Mouse (Mus musculus) MEL-GATA-1-ER (cell line): Measurements from ENCODE around the gene Zfp367.

Experiments
- DNase-seq: peaks from one replicate; pipeline ENCODE4 v3.0.0-alpha.2; 2012; ENCODE audit warnings: low read depth; ENCODE audit errors: extremely low read depth

The Zfp367 gene

DNA sequence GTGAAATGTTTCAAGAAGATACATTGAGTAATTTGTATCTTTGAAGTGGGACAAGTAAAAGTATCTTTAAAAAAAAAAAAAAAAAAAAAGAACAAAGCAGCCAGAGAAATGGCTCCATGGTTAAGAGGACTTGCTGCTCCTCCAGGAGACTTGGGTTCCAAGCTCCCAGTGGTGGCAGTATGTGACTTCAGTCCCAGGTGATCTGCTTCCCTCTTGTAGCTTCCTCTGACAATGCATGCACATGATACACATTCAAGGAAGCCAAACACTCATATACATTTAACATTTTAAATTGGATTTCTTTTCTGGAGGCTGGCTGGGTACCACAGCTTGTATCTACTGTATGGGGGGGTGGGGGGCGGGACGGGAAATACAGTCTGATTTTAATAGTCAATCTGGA, 1.6 kb upstream of the Zfp367 start:
- DNase-seq = no peak

DNA sequence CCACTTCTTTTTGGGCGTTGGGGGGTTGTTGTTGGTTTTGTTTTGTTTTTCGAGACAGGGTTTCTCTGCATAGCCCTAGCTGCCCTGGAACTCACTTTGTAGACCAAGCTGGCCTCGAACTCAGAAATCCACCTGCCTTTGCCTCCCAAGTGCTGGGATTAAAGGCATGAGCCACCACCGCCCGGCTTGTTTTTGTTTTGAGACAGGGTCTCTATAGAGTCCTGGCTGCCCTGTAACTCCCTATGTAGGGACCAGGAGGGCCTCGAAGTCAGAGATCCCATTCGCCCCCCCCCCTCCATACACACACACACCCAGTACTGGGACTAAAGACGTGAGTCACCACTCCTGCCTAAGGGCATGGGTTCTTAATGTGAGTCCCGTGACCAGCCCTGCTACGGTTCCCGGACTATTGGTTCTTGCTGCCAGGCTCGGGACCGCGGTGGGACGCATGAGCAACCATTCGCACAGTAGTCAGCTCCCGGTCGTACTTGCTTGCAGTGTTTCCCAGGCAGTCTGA, 807 bp upstream of the Zfp367 start:
- DNase-seq = peak; percentile 23

DNA sequence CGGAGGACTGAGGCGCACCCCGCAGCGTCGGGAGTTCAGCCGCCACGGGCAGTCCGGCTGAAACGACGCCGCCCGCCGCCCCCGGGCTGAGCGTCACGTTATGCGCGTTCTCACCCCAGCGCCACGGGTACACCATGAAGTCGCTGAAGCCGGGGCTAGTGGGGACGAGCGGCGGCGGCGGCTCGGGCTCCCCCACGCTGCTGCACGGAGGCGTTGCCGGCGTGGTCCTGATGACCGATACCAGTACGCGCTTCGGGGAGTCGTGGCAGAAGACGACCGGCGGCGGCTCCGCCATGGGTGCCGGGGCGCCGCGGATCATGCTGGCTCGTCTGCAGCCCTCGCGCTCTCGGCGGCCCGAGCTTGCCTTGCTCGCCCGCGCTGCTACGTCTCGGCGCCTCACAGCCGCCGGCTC, 325 bp downstream of the Zfp367 start:
- DNase-seq = no peak

DNA sequence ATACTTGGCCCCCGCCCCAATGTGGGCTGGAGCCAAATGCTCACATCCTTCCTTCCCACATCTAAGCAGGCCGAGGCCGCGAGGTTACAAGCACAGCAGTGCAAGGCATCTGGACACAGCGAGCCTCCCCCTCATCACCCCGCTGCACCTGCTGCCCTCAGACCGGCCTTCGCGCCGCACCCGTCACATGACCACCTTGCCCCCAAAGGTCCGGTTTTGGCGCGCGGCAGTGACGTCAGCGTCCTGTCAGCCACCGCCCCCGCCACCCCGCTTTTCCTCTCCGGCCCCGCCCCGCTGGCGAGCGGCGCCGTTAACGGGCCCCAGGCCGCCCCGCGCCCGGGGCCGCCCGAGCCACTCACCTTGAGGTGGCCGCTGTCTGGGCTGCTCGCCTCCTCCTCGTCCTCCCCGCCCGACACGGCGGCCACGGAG, 747 bp downstream of the Zfp367 start:
- no peak for DNase-seq

DNA sequence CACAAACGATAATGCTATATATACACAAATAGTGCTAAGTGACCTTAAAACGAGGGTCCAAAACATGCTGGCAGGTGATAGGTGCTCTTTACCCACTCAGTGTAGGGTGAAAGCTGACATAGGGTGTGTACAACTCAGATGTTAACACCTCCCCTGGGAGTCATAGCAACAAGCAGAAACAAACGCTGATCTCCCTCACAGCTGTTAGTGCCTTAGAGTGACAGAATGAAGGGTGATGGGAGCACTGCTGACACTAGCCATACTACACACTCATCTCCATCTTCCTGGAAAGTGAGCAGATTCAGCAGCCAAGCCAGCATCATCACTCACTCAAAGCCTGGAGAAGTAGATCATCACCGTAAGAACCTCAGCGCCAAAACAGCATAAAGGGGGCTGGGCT, 2.9 kb downstream of the Zfp367 start:
- no peak for DNase-seq

DNA sequence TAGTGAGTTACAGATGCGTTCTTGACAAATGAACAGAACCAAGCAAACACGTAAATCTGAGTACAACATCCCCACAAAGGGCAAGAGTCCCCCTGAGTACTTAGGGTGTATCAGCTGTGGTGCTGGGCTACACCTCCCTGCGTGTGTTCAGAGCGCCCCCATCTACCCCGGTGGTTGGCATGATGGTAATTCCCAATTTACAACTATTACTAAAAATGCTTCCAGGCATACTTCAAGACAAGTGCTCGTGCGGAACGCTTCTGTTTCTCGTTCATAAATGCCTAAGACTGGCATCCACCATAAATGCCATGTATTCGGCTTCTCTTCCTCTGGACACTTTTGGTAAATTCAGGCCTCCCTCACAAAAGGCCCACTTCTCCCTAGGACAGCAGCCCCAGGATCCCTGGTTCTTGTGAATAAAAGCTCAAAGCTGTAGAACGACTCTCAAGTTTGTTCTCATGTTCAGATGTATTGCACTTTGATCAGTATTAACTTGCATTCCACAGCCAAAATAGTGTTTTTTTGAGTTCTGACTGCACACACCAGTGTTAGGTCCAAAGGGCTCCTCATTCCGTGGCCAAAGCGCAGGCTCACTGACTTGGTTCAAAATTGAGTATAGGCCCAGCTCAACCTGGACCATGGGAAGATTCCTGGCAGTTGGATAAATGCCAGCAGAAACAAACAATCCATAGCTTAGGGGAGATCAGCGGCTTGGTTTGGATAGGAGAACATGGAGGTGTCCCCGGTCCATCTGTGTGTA, 23.2 kb downstream of the Zfp367 start:
- DNase-seq = no peak

DNA sequence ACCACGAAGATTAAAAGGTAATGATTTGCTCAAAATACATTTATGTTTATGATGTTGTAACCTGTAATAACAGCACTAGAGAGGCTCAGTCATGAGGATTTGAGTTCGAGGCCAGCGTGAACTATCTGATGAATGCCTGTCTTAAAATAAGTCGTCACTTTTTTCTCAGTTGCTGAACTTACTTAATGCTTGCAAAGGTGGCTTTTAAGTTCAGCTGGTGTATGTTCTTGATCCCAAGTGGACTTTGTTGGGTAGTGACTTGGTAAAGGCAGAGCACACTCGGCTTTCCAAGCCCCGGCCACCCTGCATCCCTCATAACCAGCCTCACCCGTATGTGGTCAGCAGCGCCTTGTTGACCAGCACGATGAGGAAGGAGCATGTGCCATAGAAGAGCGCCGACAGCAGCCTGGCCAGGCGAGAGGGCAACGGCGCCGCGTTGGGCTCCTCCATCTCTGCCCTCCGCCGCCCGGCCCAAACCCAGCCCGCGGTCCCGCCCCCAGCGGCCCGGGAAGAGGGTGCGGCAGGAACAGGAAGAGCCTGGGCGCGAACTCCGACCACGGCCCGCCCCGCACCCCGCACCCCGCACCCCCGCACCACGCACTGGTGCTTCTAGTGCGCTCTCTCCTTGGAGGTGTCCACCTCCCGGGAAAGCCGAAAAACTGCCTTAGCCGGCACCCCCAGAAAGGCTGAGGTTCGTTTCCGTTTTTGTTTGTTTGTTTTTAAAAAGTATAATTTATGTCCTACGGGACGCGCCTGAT, 24.0 kb downstream of the Zfp367 start, which contains the start of gene Slc35d2:
TSS of gene Slc35d2 (minus strand) at position 511 of the 758 bp plus-strand sequence.
- no peak for DNase-seq

DNA sequence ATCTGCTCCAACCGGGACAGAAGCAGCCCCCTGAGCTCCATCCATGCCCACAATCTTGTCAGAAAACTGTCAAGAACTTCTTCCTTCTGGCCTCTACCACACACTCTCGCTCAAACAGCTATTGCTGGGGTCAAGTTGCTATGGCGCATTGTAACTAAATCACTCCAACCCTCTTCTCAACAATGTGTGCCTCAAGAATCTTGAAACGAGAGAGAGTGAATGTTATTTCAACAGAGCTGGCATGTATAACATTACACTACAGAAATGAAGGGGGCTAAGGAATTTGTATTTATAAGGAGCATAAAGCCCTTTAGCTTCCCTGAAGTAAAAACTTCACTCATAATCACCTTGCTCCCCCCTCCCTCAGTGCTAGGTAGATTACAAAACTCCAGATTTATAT, 26.7 kb downstream of the Zfp367 start:
- DNase-seq = no peak

DNA sequence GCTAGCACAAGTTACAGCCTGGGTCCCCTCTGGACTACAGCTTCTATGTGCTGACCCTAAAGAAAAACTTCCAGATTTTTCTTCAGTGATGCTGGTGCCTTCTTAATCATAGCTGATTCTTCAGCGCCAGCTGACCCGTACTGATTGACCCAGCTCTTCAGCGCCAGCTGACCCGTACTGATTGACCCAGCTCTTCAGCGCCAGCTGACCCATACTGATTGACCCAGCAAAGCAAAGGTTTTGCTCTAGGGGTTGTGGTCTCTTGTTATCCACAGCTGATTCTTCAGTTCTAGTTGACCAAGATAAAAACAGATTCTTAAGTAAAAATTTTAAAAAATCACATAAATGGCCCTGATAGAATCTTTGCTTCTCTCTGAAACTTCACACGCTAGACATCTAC, 28.1 kb downstream of the Zfp367 start:
- DNase-seq = no peak

DNA sequence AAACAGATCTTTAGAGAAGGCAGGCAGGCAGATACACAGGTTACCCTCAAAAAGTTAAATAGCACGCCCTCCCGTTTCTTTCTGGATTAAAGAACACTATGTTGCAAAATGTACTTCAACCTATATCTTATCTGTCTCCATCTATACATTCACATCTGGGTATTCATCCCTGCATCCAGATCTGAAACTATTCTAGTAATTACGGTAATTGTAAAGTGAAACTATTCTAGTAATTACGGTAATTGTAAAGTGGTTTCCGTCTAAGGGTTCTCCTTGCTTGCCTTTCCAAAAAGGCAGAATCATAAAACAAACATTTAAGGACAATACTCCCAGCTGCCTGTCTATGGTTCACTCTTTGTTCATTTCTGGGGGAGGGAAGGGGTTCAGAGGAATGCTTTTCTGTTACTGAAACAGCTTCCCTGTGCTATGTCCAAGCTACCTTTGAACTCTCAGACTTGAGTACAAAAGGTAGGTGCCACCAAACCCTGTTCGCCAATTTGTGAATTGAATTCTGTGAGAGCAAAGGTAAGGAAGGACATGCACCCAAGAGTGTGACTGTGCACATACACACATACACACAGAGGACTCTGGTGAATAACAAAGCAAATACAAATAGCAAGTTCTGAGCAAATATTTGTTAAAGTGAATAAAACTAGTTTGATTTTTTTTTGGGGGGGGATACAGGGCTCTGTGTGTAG, 29.4 kb downstream of the Zfp367 start:
- DNase-seq = no peak

DNA sequence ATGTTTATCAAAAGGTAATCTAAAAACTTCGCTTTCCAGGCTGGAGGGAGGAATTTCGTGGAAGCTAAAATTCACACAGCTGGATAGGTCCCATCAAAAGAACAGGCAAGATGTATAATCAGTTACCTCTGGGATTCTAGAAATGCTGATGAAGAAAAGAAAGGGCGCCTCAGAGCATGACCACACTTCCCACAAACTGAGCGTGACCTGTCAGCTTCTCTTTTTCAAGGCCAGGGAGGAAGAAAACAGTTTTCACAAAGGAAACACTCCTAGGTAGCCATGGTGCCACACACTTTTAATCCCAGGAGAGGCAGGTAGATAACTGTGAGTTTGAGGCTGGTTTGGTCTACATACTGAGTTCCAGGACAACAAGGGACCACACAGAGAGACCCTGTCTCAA, 32.2 kb downstream of the Zfp367 start:
- DNase-seq = no peak

DNA sequence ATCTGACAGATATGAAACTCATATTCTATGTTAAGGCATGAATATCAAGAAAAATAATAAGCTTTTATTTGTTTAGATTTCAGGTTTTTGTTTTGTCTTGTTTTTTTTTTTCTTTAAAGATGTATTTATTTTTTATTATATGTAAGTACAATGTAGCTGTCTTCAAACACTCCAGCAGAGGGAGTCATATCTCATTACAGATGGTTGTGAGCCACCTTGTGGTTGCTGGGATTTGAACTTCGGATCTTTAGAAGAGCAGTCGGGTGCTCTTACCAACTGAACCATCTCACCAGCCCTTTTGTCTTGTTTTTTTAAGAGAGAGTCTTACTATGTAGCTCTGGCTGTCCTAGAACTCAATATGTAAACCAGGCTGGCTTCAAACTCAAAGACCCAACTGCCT, 35.6 kb downstream of the Zfp367 start:
- DNase-seq = peak; percentile 20

DNA sequence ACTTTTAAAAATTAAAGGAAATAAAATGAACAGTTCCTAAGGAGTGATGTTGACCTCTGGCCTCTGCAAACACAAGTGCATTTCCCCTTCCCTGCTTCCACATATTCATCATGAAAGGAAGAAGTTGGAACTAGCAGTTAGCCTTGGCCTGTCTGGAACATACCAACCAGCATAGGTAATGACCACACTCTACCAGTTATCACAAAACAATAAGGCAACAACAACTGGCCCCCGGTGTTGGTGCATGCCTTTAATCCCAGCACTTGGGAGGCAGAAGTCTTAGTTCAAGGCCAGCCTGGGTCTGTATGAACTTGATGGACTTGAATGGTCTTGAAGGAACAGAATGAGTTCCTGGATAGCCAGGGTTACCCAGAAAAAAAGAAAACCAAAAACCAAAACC, 42.6 kb downstream of the Zfp367 start:
- no peak for DNase-seq

DNA sequence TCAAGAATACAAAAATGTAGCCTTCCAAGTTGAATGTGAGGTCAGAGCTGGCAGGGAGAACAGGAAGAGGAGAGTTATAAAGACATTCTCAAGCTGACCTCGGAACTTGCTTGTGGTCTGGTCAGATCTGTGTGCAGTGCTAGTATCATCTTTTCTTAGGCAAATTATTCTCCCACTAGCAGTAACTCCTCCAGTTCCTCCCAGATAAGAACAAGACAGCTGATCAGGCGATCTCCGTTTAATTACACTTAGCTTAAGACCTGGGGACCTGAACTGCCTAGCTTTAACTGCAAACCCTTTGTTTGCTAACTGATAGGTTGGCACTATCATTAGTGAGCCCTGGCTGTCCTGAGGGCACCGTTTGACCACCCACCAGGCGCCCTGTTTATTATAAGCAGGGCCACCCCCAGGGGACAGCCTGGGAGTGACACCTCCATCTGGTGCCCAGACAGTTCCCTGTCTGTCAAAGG, 44.6 kb downstream of the Zfp367 start:
- no peak for DNase-seq

DNA sequence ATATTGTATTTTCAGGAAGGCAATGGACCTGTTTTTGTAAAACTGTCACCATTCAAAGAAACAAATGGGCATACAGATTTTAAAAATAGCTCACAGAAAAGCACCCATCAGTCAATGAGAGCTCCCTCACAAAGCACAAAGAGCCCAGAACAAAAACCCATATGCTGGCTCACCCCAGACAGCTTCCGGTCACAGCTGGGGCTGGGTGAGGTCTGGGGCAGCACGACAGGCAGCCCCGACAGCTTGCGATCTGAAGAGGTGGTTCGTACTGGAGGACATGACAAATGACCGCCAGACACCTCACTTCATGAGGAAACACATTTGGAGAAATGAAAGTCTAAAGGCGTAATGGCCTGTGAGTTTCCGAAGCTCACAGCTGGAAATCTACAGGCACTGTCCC, 45.5 kb downstream of the Zfp367 start:
- DNase-seq = no peak

DNA sequence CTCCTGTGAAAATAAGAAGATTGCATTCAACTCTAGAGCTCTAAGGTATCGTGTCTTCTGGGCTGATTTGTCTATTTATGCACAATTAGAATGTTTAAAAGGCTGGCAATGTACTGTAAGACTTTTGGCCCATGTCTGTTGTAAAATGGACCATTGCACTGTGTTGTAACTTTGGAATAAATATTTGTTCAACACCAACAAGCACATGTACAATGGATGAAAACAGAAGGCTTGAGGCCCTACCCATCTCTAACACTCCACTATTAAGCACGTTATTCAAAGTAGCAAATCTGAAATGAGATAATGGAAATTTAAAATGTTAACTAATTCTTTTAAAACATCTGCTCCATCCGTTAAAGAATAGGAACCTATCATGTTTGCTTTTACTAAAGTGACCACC, 45.9 kb downstream of the Zfp367 start:
- DNase-seq = no peak

DNA sequence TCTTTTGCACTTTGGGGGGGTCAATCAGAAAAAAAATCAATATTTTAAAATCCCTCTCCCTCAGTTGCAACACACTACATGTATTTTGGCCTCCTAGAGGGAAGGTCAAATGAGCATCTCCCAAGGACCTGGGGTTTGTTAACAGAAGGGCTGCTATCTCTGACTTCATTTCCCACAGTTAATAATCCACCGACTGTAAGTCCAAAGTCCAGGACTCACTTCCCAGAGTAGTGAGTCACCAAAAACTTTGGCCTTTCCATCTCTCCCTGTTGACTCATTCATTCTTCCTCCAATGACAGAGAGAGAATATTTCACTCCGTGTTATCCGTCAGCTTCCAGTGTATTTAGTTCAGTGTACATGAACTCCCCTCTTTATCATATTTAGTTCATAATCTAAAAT, 47.3 kb downstream of the Zfp367 start:
- no peak for DNase-seq

DNA sequence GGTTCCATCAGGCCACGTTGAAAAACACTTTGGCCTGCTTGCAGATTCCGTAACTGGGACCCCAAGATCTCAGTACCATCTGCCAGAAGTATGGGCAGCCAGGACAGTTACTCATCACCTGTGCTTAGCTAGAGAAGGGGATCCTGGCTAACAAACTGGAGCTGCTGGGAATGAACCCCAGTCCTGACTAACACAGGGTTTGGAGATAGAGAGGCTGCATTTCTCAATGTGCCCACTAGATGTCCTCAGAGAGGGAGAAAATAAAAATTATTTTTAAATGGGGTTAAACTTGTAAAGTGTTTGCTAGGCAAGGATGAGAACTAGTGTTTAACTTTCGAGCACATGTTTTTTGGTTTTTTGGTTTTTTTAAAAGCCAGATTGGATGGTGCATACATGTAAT, 52.8 kb downstream of the Zfp367 start:
- peak; percentile 41 for DNase-seq

DNA sequence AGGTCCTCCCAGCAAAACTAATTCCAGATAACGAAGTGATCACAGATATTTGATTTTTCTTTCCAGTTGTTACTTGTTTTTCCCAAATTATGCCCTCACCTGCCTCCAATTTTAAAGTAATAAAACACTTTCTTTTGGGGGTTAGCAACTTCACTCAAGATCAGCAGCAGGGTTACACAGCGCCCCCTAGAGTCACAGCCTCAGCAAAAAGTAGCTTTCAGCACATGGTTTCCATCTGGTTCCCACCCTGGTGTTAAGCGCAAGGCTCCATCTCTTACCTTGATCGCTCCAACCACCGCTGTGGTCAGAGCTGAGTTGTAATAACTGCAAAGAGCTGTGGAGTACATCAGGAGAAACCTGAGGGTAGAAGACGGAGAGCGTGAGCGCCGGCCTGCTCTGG, 54.0 kb downstream of the Zfp367 start:
- DNase-seq = peak; percentile 33

DNA sequence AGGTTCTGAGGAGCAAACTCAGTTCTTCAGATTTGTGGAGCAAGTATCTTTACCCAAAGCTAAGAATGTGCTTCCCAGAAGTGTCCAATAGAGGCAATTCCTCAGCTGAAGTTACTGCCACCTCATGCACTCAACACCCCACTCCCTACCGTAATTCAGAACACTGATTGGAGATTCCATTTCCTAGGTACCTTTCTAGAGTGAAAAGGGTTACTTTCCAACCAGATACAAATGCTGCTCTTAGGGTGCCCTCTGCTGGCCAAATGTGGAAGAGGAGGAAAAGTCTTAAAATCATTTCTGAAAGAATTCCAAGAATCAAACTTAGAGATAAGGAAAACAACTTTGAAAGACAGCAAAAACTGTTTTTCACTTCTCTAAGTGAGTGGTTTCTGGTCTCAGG, 59.7 kb downstream of the Zfp367 start:
- DNase-seq = peak; percentile 38

DNA sequence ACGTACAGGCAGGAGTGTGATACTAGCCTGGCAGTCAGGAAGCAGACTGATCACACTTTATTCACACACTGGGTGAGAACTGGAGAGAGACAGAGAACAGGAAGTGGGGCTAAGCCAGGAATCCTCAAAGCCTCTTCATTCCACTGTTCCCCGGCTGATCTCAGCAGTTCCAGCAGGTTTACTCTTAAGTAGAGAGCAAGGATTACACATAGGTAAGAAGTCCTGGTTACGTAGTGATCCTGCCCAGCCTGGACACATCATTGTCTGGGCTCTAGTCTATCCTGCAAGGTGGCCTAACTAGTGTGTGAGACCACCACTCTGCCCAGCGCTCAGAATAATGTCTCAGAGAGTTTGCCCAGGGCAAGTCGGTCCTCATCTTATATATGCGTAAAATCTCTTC, 60.2 kb downstream of the Zfp367 start:
- no peak for DNase-seq

DNA sequence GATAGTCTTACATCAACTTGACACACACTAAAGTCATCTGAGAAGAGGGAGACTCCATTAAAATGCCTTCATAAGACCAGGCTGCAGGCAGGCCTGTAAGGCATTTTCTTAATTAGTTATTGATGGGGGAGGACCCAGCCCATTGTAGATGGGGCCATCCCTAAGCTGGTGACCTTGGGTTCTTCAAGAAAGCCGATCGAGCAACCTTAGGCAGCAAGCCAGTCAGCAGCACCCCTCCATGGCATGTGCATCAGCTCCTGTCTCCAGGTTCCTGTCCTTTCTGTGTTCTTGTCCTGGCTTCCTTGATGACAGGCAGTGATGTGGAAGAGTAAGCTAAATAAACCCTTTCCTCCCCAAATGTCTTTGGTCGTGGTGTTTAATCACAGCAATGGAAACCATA, 60.9 kb downstream of the Zfp367 start:
- DNase-seq = no peak
